Mouse (Mus musculus) testis, adult 2 months (tissue): ENCODE data around the gene Recql. TPM values are rescaled to one million over a fixed set of nuclear protein-coding genes. Genes with fewer than 3 reads are reported as not detected.

ENCODE experiments used
- H3K27ac ChIP-seq: fragments of 200-500 bp; 2 replicates; pipeline ENCODE4 v1.5.1; 2012; ENCODE audit warnings: low read depth, low read length; ENCODE audit not compliant: control insufficient read depth, insufficient read depth
- H3K27me3 ChIP-seq: fragments of 200-500 bp; 2 replicates; pipeline ENCODE4 v1.6.1; 2012; ENCODE audit warnings: mild to moderate bottlenecking, low read length, moderate library complexity; ENCODE audit not compliant: control insufficient read depth, insufficient read depth
- H3K36me3 ChIP-seq: fragments of 200-500 bp; 2 replicates; pipeline ENCODE4 v1.6.1; 2012; ENCODE audit warnings: mild to moderate bottlenecking, low read length; ENCODE audit not compliant: control insufficient read depth, insufficient read depth
- H3K4me1 ChIP-seq: fragments of 200-500 bp; 2 replicates; pipeline ENCODE4 v1.6.1; 2012; ENCODE audit warnings: low read length; ENCODE audit not compliant: control insufficient read depth, insufficient read depth
- H3K4me3 ChIP-seq: fragments of 200-500 bp; 2 replicates; pipeline ENCODE4 v1.5.1; 2012; ENCODE audit warnings: low read depth, mild to moderate bottlenecking, low read length, moderate library complexity, mixed read lengths; ENCODE audit not compliant: control insufficient read depth
- CTCF ChIP-seq: fragments of 200-500 bp; IDR thresholded peaks from 2 replicates; pipeline ENCODE4 v1.5.1; 2012; ENCODE audit warnings: low read depth, mild to moderate bottlenecking, inconsistent platforms, low read length, moderate library complexity; ENCODE audit not compliant: control insufficient read depth, insufficient read depth, insufficient replicate concordance
- POLR2A ChIP-seq: fragments of 200-500 bp; IDR thresholded peaks from 2 replicates; pipeline ENCODE4 v1.6.1; 2012; ENCODE audit warnings: low read depth, mild to moderate bottlenecking, inconsistent platforms, low read length, moderate library complexity; ENCODE audit not compliant: control insufficient read depth
- polyA plus RNA-seq: library from polyadenylated mRNA; depleted of rRNA; stranded (reverse); fragments of >200 nt; gene quantifications from 2 replicates; pipeline ENCODE4 v1.2.3, GENCODE M21; 2012

Gene Recql
- polyA plus RNA-seq, 1 experiment = 36.9 TPM

DNA sequence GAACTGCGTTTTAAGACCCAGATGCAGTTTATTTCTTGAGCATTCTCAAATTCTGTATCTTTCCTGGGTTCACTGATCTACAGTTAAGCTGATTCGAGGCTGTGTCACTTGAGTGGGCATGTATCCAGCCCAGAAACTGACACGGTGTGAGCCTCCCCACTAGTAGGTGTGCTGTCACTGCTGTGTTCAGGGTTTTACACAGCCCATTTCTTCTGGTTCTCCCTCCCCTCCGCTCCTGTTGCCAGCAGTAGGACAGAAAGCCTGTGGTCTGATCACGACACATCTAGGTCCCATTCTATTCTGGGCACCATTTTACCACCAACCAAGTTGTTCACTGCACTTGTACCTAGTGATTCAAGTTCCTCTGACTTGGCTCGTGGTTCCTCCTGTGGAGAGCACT is 8.9 kb upstream of the Recql start:
- no peak for TF ChIP-seq POLR2A
- no peak for TF ChIP-seq CTCF
- Histone ChIP-seq H3K27ac (no peak overlapping the region), H3K27me3 (no peaks in the 10 kb centered on the region), H3K4me1 (no peaks in the 10 kb centered on the region; the same call in 1 of the 2 replicates), H3K4me3 (no peak overlapping the region), H3K36me3 (peaks cover 3% of the 10 kb centered on the region)

- H3K27ac ChIP-seq = no peak overlapping the region
- H3K27me3 ChIP-seq = no peaks in the 10 kb centered on the region
- H3K4me3 ChIP-seq = no peak overlapping the region
- TF ChIP-seq POLR2A = no peak
- TF ChIP-seq CTCF = no peak
- no peaks in the 10 kb centered on the region; the same call in 1 of the 2 replicates for H3K4me1 ChIP-seq
- peaks cover 3% of the 10 kb centered on the region for H3K36me3 ChIP-seq
Measured at GRCm38 (mm10) chr6:142394669-142395068, 7.8 kb upstream of the Recql start.

- H3K4me3 ChIP-seq = no peak overlapping the region
- no peak for TF ChIP-seq CTCF
- TF ChIP-seq POLR2A = no peak
- H3K4me1 ChIP-seq = no peaks in the 10 kb centered on the region; the same call in 1 of the 2 replicates
- H3K36me3 ChIP-seq = peaks cover 3% of the 10 kb centered on the region
- H3K27me3 ChIP-seq = no peaks in the 10 kb centered on the region
- no peak overlapping the region for H3K27ac ChIP-seq
Measured at GRCm38 (mm10) chr6:142392312-142392711, 5.4 kb upstream of the Recql start.

GRCm38 (mm10) chr6:142389101-142389500 is 2.2 kb upstream of the Recql start:
- no peaks in the 10 kb centered on the region; the same call in 1 of the 2 replicates for H3K4me1 ChIP-seq
- H3K4me3 ChIP-seq = no peak overlapping the region
- no peak for TF ChIP-seq CTCF
- no peak for TF ChIP-seq POLR2A
- no peaks in the 10 kb centered on the region for H3K27me3 ChIP-seq
- no peak overlapping the region for H3K27ac ChIP-seq
- peaks cover 3% of the 10 kb centered on the region for H3K36me3 ChIP-seq

- H3K4me1 ChIP-seq = no peaks in the 10 kb centered on the region; the same call in 1 of the 2 replicates
- H3K36me3 ChIP-seq = no peaks in the 10 kb centered on the region; the same call in 1 of the 2 replicates
- H3K4me3 ChIP-seq = peak overlapping the region; percentile 100
- no peak for TF ChIP-seq CTCF
- TF ChIP-seq POLR2A = no peak
- no peaks in the 10 kb centered on the region for H3K27me3 ChIP-seq
- peak overlapping the region; percentile 67 for H3K27ac ChIP-seq
Measured at GRCm38 (mm10) chr6:142387755-142388271, 926 bp upstream of the Recql start.

GRCm38 (mm10) chr6:142386285-142387010 is 439 bp downstream of the Recql start:
- TF ChIP-seq POLR2A (no peak), CTCF (no peak)
- no peaks in the 10 kb centered on the region for H3K27me3 ChIP-seq
- no peaks in the 10 kb centered on the region; the same call in 1 of the 2 replicates for H3K36me3 ChIP-seq
- H3K4me1 ChIP-seq = no peaks in the 10 kb centered on the region; the same call in 1 of the 2 replicates
- peak overlapping the region; percentile 91 for H3K27ac ChIP-seq
- peak overlapping the region; percentile 100 for H3K4me3 ChIP-seq

- no peaks in the 10 kb centered on the region for H3K27me3 ChIP-seq
Measured at GRCm38 (mm10) chr6:142384521-142384920, 2.4 kb downstream of the Recql start.

More at GRCm38 (mm10) chr6:142384521-142384920, 2.4 kb downstream of the Recql start:
- no peaks in the 10 kb centered on the region for H3K4me1 ChIP-seq
- H3K27ac ChIP-seq = no peak overlapping the region
- TF ChIP-seq CTCF (no peak), POLR2A (no peak)
- no peak overlapping the region for H3K4me3 ChIP-seq
- H3K36me3 ChIP-seq = no peaks in the 10 kb centered on the region; the same call in 1 of the 2 replicates
